Mouse (Mus musculus) hematopoietic stem cell, adult 5-6 weeks (primary cell): ENCODE data around the gene Ccdc9. TPM values are rescaled to one million over a fixed set of nuclear protein-coding genes. Genes with fewer than 3 reads are reported as not detected.
"Not testable (repeated sequence)": the region's sequence is repeated elsewhere in the genome, so short reads cannot be mapped to it uniquely, and the experiment has no call there.

Experiments
- ATAC-seq, 2 experiments: fragments of 125-278 bp in 1 of 2; replicated peaks in 1 of 2; 2 replicates each; pipeline ENCODE4 v1.8.0; 2016 to 2017; ENCODE audit warnings: inconsistent platforms in 2 of 2, mild to moderate bottlenecking in 2 of 2, moderate number of reproducible peaks in 2 of 2, low read depth in 1 of 2, moderate TSS enrichment in 1 of 2; ENCODE audit not compliant: low FRiP score in 2 of 2, poor library complexity in 2 of 2, severe bottlenecking in 2 of 2, insufficient read depth in 1 of 2, low TSS enrichment in 1 of 2
- total RNA-seq: library from RNA; stranded (forward); fragments of 172-1452, 232-1000 nt; gene quantifications from 2 replicates; pipeline ENCODE4 v1.2.3, GENCODE M21; 2017

Gene Ccdc9
- total RNA-seq, 1 experiment from 2014 or later, result 153 TPM

DNA sequence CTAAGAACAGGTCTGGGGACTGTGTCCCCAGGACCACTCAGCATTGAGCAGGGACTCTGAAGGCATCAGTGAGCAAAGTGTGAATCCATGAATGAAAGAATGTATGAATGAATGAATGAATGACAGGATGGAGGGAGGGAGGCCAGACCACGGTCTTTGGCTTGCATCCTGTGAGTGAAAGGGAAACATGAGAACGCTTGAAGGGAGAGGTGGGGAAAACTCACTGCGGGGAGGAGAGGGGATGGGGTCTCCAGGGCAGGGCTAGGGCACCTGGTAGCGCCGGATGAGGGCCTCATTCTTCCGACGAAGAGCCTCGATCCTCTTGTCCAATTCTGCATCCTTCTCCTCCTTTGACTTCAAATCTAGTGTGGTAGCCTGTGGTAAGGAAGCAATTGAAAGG, 2.6 kb downstream of the Ccdc9 start:
- no peak for ATAC-seq

DNA sequence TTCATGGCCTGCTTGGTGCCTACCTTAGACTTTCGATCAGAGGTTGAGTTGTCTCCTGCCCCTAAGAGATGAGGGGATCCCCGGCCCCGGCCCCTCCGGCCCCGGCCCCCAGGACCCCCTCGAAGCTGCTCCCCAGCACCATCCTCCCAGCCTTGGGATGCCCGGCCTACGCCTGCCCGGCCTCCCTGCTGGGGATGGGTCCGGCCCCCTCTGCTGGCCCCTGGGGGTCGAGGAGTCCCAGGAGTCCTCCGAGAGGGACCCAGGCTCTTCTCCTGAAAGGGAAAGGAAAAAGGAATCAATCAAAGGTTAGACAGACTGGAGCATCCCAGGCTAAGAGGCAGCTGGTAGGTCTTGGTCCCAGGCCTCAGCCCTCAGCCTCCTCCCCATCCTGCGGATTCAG, 4.3 kb downstream of the Ccdc9 start:
- no peak for ATAC-seq

- ATAC-seq, result no peak
Observed at GRCm38 (mm10) chr7:16280721-16281120, 5.9 kb downstream of the Ccdc9 start.

DNA sequence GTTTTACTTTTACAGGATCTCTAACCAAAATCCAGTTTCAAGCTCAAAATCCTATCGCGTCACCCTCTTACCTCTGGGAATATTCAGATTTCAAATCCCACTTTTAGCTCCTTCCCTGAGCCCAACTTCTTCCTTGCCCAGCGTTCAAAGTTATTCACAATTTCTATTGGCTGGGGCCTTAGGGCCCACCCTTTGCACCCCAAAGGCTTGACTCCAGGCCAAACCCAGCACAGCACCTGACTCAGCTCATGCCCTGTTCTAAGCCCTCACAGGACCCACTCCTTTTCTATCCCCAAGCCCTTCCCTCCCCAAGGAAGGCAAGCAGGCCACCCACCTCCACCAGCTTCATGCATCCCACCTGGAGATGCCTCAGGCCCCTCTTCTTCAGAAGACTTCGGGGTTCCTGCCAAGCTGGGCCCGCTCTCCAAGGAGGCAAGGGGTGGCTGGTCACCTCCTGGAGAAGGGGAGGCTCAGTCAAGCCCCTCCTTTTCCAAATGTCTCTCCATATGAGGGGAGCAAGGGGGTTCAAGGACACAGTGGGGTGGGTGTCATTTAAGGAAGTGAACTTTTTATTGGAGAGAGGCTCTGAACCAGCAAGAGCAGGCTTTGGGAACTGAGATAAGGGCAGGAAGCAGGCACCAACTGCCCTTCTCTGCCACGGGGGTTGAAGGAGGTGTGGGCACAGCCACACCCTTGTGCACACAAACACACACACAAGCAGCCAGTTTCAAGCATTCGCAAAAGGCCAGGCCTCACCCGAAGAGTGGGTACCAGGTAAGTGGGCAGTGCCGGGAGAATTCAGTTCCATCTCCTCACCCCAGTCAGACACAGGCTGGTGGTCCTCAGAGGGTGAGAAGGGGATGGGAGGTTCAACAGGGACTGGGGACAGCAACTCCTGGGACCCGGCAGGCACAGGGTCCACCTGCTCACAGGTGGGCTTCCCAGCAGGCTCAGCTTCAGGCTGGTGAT, 11.4 kb downstream of the Ccdc9 start:
- no peak; a peak in 1 of 4 replicates for ATAC-seq

GRCm38 (mm10) chr7:16273766-16274140, 12.8 kb downstream of the Ccdc9 start:
- peak; percentile 60 to 74 for ATAC-seq

- ATAC-seq, result peak; percentile 67 to 74
Observed at GRCm38 (mm10) chr7:16273081-16273765, 13.4 kb downstream of the Ccdc9 start, which contains the start of gene Inafm1. Inafm1 (minus strand) TSS chr7:16273617.

- peak; percentile 30 to 49; a peak in 3 of 4 replicates for ATAC-seq
Observed at GRCm38 (mm10) chr7:16272681-16273080, 13.9 kb downstream of the Ccdc9 start.

GRCm38 (mm10) chr7:16271139-16271538, 15.5 kb downstream of the Ccdc9 start:
- no peak for ATAC-seq

DNA sequence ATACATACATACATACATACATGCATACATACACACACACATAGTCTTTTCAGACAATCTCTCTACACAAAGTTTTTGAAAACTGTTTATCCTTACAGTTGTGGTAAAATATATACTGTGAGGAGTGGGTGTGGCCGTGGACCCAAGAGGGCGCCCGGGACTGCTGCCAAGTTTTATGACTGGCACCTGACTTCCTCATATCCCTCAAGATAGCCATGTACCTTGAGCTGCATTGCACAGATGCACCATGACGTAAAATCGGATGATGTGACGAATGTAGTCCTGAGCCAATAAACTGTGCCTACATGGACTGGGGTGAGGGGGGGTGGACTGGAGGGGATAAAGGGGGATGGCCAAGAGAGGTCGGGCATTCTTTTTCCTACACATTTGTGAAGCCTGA, 20.0 kb downstream of the Ccdc9 start:
- not testable (repeated sequence) for ATAC-seq

DNA sequence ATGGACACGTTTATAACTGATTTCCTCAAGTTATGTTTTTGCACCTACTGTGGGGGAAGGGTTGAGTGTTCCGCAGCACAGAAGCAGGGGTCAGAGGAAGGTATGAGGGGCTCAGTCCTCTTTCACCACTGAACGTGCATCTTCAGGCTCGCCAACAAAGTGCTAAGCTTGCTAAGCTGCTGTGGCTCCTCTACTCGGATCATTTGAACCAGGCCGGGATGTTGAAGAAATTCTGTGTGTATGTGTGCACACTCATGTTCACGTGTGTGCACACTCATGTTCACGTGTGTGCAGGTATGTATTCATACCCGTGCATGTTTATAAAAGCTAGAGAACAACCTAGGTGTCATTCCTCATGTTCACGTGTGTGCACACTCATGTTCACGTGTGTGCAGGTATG, 20.7 kb downstream of the Ccdc9 start:
- no peak for ATAC-seq

DNA sequence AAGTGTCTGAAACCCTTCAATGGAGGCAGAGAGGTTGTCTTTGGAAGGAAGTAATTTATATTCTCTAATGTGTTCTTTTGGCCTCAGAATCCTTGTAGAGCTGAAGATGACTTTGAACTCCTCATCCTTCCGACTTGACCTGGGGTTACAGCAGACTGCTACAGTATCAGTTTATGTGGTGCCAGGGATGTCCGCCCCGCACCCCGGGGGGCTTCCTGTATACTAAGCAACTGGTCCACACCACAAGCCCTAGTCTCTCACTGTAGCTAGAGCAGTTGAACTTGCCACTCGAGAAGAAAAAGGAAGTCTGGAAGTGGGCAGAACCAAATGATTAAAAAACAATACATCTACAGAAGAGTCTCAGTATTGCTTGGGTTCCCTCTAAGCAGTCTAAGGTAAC, 22.8 kb downstream of the Ccdc9 start:
- ATAC-seq, result 0 out of 4 replicates have a peak, but pooled peaks of 1 of the 2 experiments have one; percentile 20

- ATAC-seq, result peak; percentile 35 to 49; a peak in 2 of 4 replicates
Observed at GRCm38 (mm10) chr7:16263015-16263787, 23.4 kb downstream of the Ccdc9 start.

GRCm38 (mm10) chr7:16261097-16261496, 25.5 kb downstream of the Ccdc9 start:
- no peak for ATAC-seq

DNA sequence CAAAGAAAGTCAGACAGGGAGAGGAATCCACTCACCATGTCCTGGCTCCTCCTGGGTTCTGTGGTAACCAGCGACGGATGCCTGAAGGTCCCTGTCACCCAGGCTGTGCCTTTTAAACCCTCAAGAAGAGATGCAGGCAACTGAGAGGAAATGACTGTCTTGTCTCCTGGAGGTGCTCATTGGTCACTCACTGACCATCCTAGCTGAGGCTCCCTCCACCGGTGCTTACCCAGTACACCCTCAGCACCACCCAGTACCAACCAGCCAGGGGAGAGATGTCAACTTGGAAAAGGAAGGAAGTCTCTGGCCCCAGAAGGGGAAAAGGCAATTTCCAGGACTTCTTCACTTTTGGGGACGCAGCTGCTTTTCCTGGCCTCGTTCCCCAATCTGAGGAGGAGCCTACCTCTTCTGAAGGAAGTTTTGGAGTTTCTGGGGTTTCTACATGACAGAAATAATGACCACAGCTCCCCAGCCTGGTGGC, 27.4 kb downstream of the Ccdc9 start, which contains the start of gene C5ar1:
TSS of gene C5ar1 (minus strand) at position 431 of the 481 bp plus-strand sequence.
- ATAC-seq, result peak in 1 of 2 experiments; percentile 21; a peak in 1 of 4 replicates

DNA sequence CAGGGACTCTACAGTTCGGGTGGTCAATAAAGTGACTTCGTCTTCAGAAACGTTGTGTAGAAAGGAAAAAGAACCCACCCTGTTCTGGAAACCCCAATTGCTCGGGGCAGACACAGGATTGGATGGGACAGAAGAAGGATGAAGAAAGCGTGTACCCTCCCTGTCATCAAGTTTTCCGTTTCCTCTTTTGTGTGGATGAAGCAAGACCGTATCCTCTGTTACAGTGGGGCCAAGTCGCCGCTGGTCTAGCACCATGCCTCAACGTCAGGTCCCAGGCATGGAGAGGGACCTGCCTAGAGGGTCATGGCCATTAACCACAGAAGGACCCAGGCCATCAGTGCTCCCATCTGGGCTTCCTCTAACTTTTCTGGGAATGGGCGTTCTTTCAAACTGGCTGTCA, 28.8 kb downstream of the Ccdc9 start:
- ATAC-seq, result peak; percentile 60 to 69; a peak in 2 of 4 replicates

- ATAC-seq, result not testable (repeated sequence)
Observed at GRCm38 (mm10) chr7:16255963-16256362, 30.6 kb downstream of the Ccdc9 start.

DNA sequence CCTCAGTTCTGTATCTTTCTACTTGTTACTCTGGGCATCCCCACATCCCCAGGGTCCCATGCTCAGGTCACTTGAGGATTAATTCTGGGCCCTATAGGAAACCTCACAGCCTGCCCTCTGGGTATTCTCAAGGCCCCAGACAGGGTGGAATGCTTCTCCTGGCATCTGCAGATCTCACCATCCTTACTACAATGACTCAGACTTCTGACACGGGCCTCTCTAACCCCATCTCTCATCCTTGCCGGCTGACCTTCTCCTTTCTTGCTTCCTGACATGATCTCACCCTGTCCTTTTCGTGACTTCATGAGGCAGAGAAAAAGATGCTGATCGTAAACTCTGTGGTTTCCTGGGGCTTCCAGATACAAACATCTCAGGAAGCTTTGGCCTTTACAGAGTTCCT, 32.4 kb downstream of the Ccdc9 start:
- ATAC-seq, result peak; percentile 19 to 44
